Mouse (Mus musculus): ENCODE results near the gene Gm26741. TPM values are rescaled to one million over a fixed set of nuclear protein-coding genes. Genes with fewer than 3 reads are reported as not detected.

The Gm26741 gene
- total RNA-seq, 2 experiments from 2014 or later, result not detected

DNA sequence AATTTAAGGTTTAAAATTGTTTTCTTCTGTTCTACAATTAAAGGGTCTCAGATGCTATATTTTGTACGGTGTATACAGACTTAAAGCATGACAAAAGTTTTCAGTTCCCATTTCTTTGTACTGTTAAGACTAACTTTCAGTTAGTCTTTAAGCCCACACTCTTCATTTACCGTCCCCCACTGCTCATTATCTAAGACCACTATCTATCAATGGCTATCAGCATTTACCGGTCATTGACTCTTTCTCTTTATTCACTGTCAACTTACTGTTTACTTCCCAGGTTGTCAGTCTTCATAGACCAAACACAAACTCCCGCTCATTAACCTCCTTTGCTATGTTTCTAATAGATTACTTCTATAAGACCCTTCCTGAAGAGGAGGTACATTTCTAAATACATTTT lies 28.6 kb downstream of the Gm26741 start:
- ATAC-seq (replicated peaks; ENCODE audit: low FRiP score, poor library complexity, severe bottlenecking), result no peak

DNA sequence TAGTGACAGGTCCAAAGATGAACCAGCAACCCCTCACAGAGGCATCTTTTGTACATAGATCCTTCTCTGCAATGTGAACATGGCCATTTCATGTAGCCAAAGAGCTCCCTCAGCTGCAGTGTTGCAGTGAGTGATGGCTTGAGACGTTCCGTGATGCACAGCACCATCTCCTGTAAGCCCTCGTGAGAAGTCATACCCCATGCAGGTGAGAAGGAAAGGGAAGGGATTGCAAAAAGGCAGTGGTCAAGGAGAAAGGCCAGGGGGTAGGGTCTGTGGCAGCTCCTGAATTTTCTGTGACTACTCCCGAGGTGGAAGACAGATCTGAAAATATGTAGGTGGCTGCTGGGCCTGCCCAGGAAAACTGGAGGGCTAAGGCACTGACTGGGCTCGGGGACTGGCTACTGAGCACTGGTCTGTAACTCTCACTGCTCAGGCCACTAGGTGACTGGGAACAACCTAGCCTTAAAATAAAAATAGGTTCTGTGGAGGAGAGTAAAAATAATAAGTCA lies 30.4 kb downstream of the Gm26741 start, which contains the start of gene Nepn:
Gene Nepn (plus strand): TSS at position 51 of the 509 bp plus-strand sequence.
- no peak for ATAC-seq (replicated peaks; ENCODE audit: low FRiP score, poor library complexity, severe bottlenecking)

DNA sequence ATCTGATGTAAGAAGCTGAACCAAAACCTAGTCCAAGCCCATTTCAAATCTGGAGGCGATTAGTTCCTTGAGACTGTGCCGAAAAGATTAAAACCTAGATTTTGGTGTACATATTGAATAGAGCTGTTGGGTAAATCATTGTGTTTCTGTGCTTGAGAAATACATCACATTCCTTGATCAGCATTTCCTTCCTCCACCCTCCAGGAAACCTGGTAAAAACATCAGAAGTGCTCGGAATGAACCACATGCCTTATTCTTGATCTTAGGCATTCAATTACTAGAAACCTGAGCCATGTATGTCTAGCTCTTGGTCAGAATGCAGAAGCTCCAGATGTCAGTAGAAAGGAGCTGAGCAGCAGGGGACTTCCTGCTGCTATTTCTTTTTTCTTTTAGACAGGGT lies 30.9 kb downstream of the Gm26741 start:
- ATAC-seq (replicated peaks; ENCODE audit: low FRiP score, poor library complexity, severe bottlenecking), result no peak

DNA sequence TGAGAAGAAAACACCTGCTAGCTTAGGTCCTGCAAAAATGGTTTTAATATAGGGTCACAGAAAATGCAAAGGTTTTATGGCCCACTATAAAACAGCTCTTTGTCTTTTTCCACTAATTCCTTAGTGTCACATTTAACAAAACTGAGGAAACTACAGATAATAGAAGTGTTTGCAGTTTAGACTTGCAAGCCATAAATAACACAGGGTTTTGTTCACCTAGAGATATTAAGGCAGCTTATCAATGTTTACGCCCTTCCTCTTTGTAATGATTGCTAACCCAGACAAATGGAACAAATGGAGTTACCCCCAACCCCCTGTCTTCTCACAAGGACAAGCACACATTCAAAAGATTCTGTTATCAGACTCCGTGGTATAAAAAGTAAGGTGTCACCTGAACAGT lies 32.6 kb downstream of the Gm26741 start:
- ATAC-seq (replicated peaks; ENCODE audit: low FRiP score, poor library complexity, severe bottlenecking), result no peak

DNA sequence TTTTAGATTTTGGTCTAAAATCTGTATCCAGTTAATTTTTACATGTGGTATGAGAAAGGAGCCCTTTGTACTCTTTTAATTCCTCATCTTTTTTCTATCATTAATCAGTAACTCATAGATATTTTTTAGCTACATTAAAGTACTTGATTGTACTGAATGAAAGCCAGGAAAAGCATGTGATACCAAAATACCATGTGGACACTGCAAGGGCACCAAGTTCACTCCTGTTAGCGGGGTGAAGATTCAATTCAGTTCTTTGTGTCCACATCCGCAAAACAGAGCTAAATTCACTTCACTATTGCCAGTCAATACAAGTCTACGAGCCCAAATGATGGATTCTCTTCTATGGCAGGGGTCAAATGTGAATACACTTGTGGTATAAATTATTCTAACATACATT lies 38.1 kb downstream of the Gm26741 start:
- no peak for ATAC-seq (replicated peaks; ENCODE audit: low FRiP score, poor library complexity, severe bottlenecking)

DNA sequence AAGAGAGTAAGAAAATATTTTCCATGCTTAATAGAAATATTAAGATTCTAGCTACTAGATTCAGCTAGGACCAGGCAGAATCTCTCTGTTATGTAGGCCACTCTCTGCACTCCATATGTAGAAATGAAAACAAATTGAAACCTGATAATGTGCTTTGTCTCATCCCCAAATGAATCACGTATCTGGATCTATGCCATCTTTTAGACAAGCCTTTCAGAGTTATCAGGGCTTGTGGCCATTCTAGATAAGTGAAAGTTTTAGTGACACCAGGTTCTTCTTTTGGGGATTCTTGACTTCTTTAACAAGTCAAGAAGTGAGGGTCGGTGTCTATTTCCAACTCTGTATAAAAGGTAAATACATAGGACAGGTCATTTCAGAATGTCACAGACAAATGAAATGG lies 40.1 kb downstream of the Gm26741 start:
- no peak for ATAC-seq (replicated peaks; ENCODE audit: low FRiP score, poor library complexity, severe bottlenecking)

DNA sequence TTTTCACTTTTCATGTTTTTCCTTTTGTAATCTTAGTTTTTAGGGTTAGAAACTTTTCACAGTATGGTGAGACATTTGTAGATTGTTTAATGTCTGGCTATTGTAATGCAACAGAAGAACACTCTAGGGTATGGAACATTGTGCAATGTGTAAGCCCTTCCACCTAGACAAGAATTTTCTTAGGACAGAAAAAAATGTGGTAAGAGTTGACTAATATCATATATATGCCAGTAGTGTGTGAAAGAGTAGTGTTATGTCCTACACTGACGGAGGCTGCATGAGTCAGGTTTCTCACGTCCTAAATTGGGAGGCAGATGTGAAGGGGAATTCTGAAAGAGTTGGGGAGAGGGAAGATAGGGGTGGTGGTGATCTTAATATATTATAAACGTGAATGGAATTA lies 41.2 kb downstream of the Gm26741 start:
- no peak for ATAC-seq (replicated peaks; ENCODE audit: low FRiP score, poor library complexity, severe bottlenecking)

DNA sequence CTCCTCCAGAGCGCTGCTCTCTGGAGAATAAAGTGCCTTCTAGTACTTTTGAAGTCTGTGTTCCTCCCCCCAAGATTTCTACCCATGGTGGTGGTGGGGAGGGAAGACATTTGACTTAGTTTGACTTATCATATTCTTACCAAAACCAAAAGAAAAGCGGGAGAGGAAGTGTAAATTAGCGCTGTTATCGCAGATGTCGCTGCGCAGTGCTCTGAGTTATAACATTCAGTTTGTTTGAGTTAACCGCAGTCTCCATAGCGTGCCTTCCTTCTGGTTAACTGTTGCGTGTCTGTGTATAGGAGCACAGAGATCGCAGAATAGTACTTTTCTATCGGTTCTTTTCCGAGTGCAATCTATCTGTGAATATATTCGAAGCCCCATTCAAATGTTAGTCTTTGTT lies 46.6 kb downstream of the Gm26741 start:
- no peak for ATAC-seq (replicated peaks; ENCODE audit: low FRiP score, poor library complexity, severe bottlenecking)

DNA sequence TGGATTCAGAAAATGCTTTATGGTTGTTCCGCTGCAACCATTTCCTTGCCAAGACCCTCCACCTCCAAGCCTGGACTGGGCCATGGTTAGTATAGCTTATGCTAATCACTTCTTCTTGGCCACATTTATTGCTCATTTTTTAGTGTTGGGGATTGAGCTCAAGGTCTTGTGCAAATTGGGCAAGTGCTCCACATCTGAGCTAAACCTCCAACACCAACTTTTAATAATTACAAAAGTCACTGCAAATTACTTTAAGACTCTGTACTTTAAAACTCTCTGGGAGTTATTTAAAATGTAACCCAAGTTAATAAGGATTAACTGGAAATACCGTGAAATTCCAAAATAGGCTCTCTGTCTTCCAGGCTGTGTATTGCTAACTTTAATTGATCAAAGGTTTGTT lies 49.0 kb downstream of the Gm26741 start:
- no peak for ATAC-seq (replicated peaks; ENCODE audit: low FRiP score, poor library complexity, severe bottlenecking)

Other genes with a start within 250 kb of the Gm26741 start
- gene Ros1, start 163.5 kb upstream of the Gm26741 start, total RNA-seq (2015; ENCODE audit: low replicate concordance), result not detected in 2 replicates
- gene Ros1, start 163.5 kb upstream of the Gm26741 start, total RNA-seq (2017; ENCODE audit: low replicate concordance), result not detected in 2 replicates
- not detected in 2 replicates for gene Dcbld1, start 125.1 kb upstream of the Gm26741 start, total RNA-seq (2015; ENCODE audit: low replicate concordance)
- not detected in 2 replicates for gene Dcbld1, start 125.1 kb upstream of the Gm26741 start, total RNA-seq (2017; ENCODE audit: low replicate concordance)
- 6.3 and 7.2 TPM in 2 replicates for gene Gopc, start 23.4 kb downstream of the Gm26741 start, total RNA-seq (2015; ENCODE audit: low replicate concordance)
- gene Gopc, start 23.4 kb downstream of the Gm26741 start, total RNA-seq (2017; ENCODE audit: low replicate concordance), result 1.1 and 6.4 TPM in 2 replicates
- not detected in 2 replicates for gene Nepn, start 30.2 kb downstream of the Gm26741 start, total RNA-seq (2015; ENCODE audit: low replicate concordance)
- not detected in 2 replicates for gene Nepn, start 30.2 kb downstream of the Gm26741 start, total RNA-seq (2017; ENCODE audit: low replicate concordance)
- 9.4 and 10.1 TPM in 2 replicates for gene Nus1, start 58.8 kb downstream of the Gm26741 start, total RNA-seq (2015; ENCODE audit: low replicate concordance)
- gene Nus1, start 58.8 kb downstream of the Gm26741 start, total RNA-seq (2017; ENCODE audit: low replicate concordance), result 4.7 and 10.8 TPM in 2 replicates